Mouse (Mus musculus): ENCODE results near the gene Evc. TPM values are rescaled to one million over a fixed set of nuclear protein-coding genes. Genes with fewer than 3 reads are reported as not detected.
A peak's percentile ranks its signal among the peaks of the same experiment; 100 is the strongest.

The Evc gene
- total and polyA plus RNA-seq, 3 experiments: 0.17 to 0.91 (median 0.73) TPM

DNA sequence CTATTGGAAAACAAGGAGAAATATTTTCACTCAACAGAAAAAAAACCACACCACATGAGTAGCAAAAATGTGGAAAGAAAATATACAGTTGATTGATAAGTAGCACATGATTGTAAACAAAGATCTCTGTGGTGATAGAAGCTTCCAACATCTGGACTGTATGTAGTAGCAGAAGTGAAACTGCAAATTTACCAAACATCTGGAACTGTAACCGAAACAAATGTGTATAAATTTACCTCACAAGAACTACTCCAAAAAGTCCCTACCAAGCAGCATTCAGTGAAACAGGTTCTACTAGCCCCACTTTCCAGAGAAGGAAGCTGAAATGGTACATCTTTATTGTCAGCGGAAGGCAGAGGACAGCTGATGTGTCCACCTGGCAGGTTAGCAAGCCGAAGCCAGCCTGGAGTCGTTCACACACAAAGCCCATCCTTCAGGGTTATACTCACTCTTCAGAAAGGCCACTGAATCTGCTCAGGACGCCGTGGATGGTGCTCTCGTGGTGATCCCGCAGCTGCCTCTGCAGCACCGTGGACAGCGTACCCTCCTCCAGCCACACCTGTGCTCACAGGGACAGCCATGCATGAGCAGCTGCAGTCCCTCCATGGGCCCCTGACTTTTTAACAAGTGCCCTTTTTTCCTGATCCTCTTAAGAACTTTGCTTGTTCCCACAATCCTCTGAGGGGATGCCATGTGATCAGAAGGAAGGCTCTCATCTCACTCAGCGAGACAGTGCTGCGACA, 23.5 kb downstream of the Evc start:
- 0 out of 2 replicates have a peak, but pooled peaks have one; percentile 70 for TF ChIP-seq SIN3A (IDR thresholded peaks at IDR 0.05; ENCODE audit: low read length)
- no peak for TF ChIP-seq ZNF384 (IDR thresholded peaks at IDR 0.05; ENCODE audit: low read depth, low read length)
- no peak for TF ChIP-seq NELFE (IDR thresholded peaks at IDR 0.05; ENCODE audit: low read depth, low read length)
- peak; percentile 63; the same call in 1 of the 2 replicates for TF ChIP-seq MXI1 (IDR thresholded peaks at IDR 0.05; ENCODE audit: low read depth, low read length)
- TF ChIP-seq MEF2A (IDR thresholded peaks at IDR 0.05; ENCODE audit: borderline replicate concordance, low read depth, low read length): peak; percentile 61; the same call in 1 of the 2 replicates
- TF ChIP-seq USF1 (IDR thresholded peaks at IDR 0.05; ENCODE audit: low read depth, low read length): no peak
- TF ChIP-seq ZKSCAN1 (IDR thresholded peaks at IDR 0.05; ENCODE audit: borderline replicate concordance, low read depth, low read length): no peak
- TF ChIP-seq IRF4 (IDR thresholded peaks at IDR 0.05; ENCODE audit: low read depth, low read length): peak; percentile 91
- TF ChIP-seq POLR2AphosphoS2 (IDR thresholded peaks at IDR 0.05; ENCODE audit: low read depth, low read length): no peak
- TF ChIP-seq MAFK (IDR thresholded peaks at IDR 0.05; ENCODE audit: insufficient replicate concordance, low read length): 0 out of 2 replicates have a peak, but pooled peaks have one; percentile 5
- peak; percentile 62 for TF ChIP-seq BHLHE40 (IDR thresholded peaks at IDR 0.05; ENCODE audit: low read depth, low read length)
- peak; percentile 89 for TF ChIP-seq TCF12 (IDR thresholded peaks at IDR 0.05; ENCODE audit: low read depth, low read length)
- peak; percentile 94 for TF ChIP-seq EP300 (IDR thresholded peaks at IDR 0.05; ENCODE audit: low read length)
- peak; percentile 74 for TF ChIP-seq ETS1 (conservative IDR thresholded peaks at IDR 0.05; ENCODE audit: low read depth, low read length)
- peak; percentile 82; the same call in 1 of the 2 replicates for TF ChIP-seq RCOR1 (conservative IDR thresholded peaks at IDR 0.05; ENCODE audit: low read depth, low read length)
- H3K27ac ChIP-seq (ENCODE audit: insufficient read depth, low read depth): peak overlapping the region; percentile 52; the same call in 1 of the 2 replicates
- DNase-seq (ENCODE audit: extremely low read depth): peak; percentile 69
- H3K4me3 ChIP-seq (replicated peaks in 1 of 3; ENCODE audit: low read depth in 2 of 3, low read length in 2 of 3, poor library complexity in 1 of 3): peak overlapping the region in 1 of 3 experiments; percentile 26
- in situ Hi-C loops (cut with MboI; ENCODE audit: low pct_ligation_motif_present, low pct_unique_long_range_greater_than_20kb, low sequenced_read_pairs): no loop called here
- peaks cover 16% of the 10 kb centered on the region for H3K9me3 ChIP-seq (replicated peaks; ENCODE audit: low read length)
- H3K27me3 ChIP-seq (replicated peaks): peaks cover 3% of the 10 kb centered on the region
- peaks cover 20 to 37% of the 10 kb centered on the region in 2 experiments for H3K4me1 ChIP-seq (ENCODE audit: control insufficient read depth in 1 of 2, insufficient read depth in 2 of 2)
- no peak overlapping the region for H3K9ac ChIP-seq (ENCODE audit: insufficient read depth, low read depth)
- no peaks in the 10 kb centered on the region for H3K36me3 ChIP-seq (replicated peaks in 1 of 2; ENCODE audit: control insufficient read depth in 1 of 2, insufficient read depth in 1 of 2, low read length in 1 of 2)
- peak overlapping the region; percentile 54; the same call in 1 of the 2 replicates for H3K4me2 ChIP-seq (ENCODE audit: insufficient read depth, low read depth, poor library complexity, severe bottlenecking)
- no peaks in the 10 kb centered on the region for H3K79me2 ChIP-seq (replicated peaks; ENCODE audit: control insufficient read depth, extremely low read depth, insufficient read depth, poor library complexity, severe bottlenecking)
- dilution Hi-C loops (cut with MboI; ENCODE audit: extremely low pct_ligation_motif_present, extremely low pct_unique_long_range_greater_than_20kb, low sequenced_read_pairs): no loop called here

- TF ChIP-seq MAZ (IDR thresholded peaks at IDR 0.05; ENCODE audit: low read depth, low read length) (no peak), HCFC1 (IDR thresholded peaks at IDR 0.05; ENCODE audit: low read depth, low read length) (no peak), ZNF384 (IDR thresholded peaks at IDR 0.05; ENCODE audit: low read depth, low read length) (no peak), BHLHE40 (IDR thresholded peaks at IDR 0.05; ENCODE audit: low read depth, low read length) (no peak), RCOR1 (conservative IDR thresholded peaks at IDR 0.05; ENCODE audit: low read depth, low read length) (no peak), CHD1 (IDR thresholded peaks at IDR 0.05; ENCODE audit: low read depth, low read length) (no peak), MYC (IDR thresholded peaks at IDR 0.05; ENCODE audit: low read depth, low read length) (no peak), TBP (conservative IDR thresholded peaks at IDR 0.05; ENCODE audit: low read depth, low read length) (no peak), ZC3H11A (IDR thresholded peaks at IDR 0.05; ENCODE audit: low read depth, low read length) (no peak), PAX5 (IDR thresholded peaks at IDR 0.05; ENCODE audit: low read length) (no peak), CTCF (conservative IDR thresholded peaks at IDR 0.05 in 1 of 2, IDR thresholded peaks at IDR 0.05 in 1 of 2; ENCODE audit: low read depth in 2 of 2, low read length in 2 of 2) (no peak), NELFE (IDR thresholded peaks at IDR 0.05; ENCODE audit: low read depth, low read length) (no peak)
- dilution Hi-C loops (cut with MboI; ENCODE audit: extremely low pct_ligation_motif_present, extremely low pct_unique_long_range_greater_than_20kb, low sequenced_read_pairs) (no loop called here), in situ Hi-C loops (cut with MboI; ENCODE audit: low pct_ligation_motif_present, low pct_unique_long_range_greater_than_20kb, low sequenced_read_pairs) (no loop called here)
Measured at GRCm38 (mm10) chr5:37310026-37310425, 26.7 kb downstream of the Evc start.

More at GRCm38 (mm10) chr5:37310026-37310425, 26.7 kb downstream of the Evc start:
- peaks cover 3% of the 10 kb centered on the region for H3K9me3 ChIP-seq (replicated peaks; ENCODE audit: low read length)
- H3K4me2 ChIP-seq (ENCODE audit: insufficient read depth, low read depth, poor library complexity, severe bottlenecking): no peak overlapping the region
- no peaks in the 10 kb centered on the region for H3K79me2 ChIP-seq (replicated peaks; ENCODE audit: control insufficient read depth, extremely low read depth, insufficient read depth, poor library complexity, severe bottlenecking)
- no peak overlapping the region for H3K9ac ChIP-seq (ENCODE audit: insufficient read depth, low read depth)
- no peaks in the 10 kb centered on the region for H3K36me3 ChIP-seq (replicated peaks in 1 of 2; ENCODE audit: control insufficient read depth in 1 of 2, insufficient read depth in 1 of 2, low read length in 1 of 2)
- peaks cover 20 to 37% of the 10 kb centered on the region in 2 experiments for H3K4me1 ChIP-seq (ENCODE audit: control insufficient read depth in 1 of 2, insufficient read depth in 2 of 2)
- peaks cover 3% of the 10 kb centered on the region for H3K27me3 ChIP-seq (replicated peaks)
- no peak for DNase-seq (ENCODE audit: extremely low read depth)
- H3K4me3 ChIP-seq (replicated peaks in 1 of 3; ENCODE audit: low read depth in 2 of 3, low read length in 2 of 3, poor library complexity in 1 of 3): no peak overlapping the region
- H3K27ac ChIP-seq (ENCODE audit: insufficient read depth, low read depth): no peak overlapping the region
